Mouse (Mus musculus) intestine, embryonic 15.5 days (tissue): ENCODE data around the gene Etv6. TPM values are rescaled to one million over a fixed set of nuclear protein-coding genes. Genes with fewer than 3 reads are reported as not detected.
A peak's percentile ranks its signal among the peaks of the same experiment; 100 is the strongest.

ENCODE experiments used
- ATAC-seq: fragments of 200-750 bp; cut with Nextera tagmentation; 2 replicates; pipeline ENCODE4 v1.8.0; 2017; ENCODE audit warnings: moderate TSS enrichment, moderate library complexity
- H3K27ac ChIP-seq: fragments of 300-500 bp; sonication (generic); 2 replicates; pipeline ENCODE4 v1.5.1; 2015; ENCODE audit warnings: mild to moderate bottlenecking, inconsistent platforms
- H3K27me3 ChIP-seq: fragments of 300-500 bp; sonication (generic); replicated peaks from 2 replicates; pipeline ENCODE4 v1.6.1; 2015; ENCODE audit warnings: inconsistent platforms
- H3K36me3 ChIP-seq: fragments of 300-500 bp; sonication (generic); 2 replicates; pipeline ENCODE4 v1.6.1; 2015; ENCODE audit warnings: inconsistent platforms
- H3K4me1 ChIP-seq: fragments of 300-500 bp; sonication (generic); replicated peaks from 2 replicates; pipeline ENCODE4 v1.6.1; 2015; ENCODE audit warnings: inconsistent platforms
- H3K4me2 ChIP-seq: fragments of 300-500 bp; sonication (generic); replicated peaks from 2 replicates; pipeline ENCODE4 v1.6.1; 2015; ENCODE audit warnings: mild to moderate bottlenecking, inconsistent platforms
- H3K4me3 ChIP-seq: fragments of 300-500 bp; sonication (generic); replicated peaks from 2 replicates; pipeline ENCODE4 v1.5.1; 2015; ENCODE audit warnings: inconsistent platforms
- H3K9ac ChIP-seq: fragments of 300-500 bp; sonication (generic); 2 replicates; pipeline ENCODE4 v1.6.1; 2015; ENCODE audit warnings: inconsistent platforms
- H3K9me3 ChIP-seq: fragments of 300-500 bp; sonication (generic); 2 replicates; pipeline ENCODE4 v1.6.1; 2016; ENCODE audit warnings: inconsistent platforms
- WGBS: fragments of 180-500 bp; shearing (Covaris S2); methylation state at CpG from one replicate; pipeline ENCODE4 v1.1.7; 2015; 5-methylcytosine and 5-hydroxymethylcytosine counted together
- polyA plus RNA-seq: library from polyadenylated mRNA; unstranded; fragments of >200 nt; fragmentation: Nextera tagmentation; extraction: Ambion mirVana; gene quantifications from 2 replicates; pipeline ENCODE4 v1.2.1, GENCODE M21; 2015

Etv6 gene
- polyA plus RNA-seq, 1 experiment from 2014 or later: 12.5 TPM

DNA sequence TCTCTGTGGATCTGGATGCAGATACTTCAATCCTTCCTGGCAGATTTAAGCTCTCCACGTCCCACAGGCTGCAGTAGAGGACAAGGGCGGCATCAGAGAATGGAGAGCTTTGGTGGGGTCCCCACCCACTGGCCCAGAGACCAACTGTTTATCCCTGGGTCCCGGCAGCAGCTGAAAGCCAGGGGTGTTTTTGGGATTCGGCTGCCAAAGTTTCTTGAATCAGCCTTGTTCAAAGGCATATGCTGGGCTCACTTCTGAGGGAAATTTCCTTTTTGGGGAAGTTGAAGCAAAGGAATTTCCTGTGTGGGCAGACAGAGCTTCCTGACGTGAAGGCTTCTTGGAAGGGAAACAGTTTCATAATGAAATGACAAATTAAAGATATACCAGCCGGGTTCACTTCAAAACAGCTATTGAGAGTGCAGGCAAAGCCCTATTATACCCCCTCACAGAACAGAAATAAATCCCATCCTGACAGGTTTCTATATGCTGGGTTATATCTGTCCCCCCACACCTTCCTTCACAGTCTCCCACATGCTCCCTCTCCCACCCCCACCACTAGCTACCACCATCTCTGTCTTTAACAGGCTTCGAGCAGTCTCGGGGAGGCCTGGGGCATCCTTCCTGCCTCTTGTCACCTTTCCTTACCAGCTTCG lies 116.5 kb downstream of the Etv6 start:
- Histone ChIP-seq H3K36me3 (no peaks in the 10 kb centered on the region), H3K27ac (peak overlapping the region; percentile 75), H3K9me3 (no peaks in the 10 kb centered on the region), H3K27me3 (no peaks in the 10 kb centered on the region), H3K4me1 (peaks cover 36% of the 10 kb centered on the region), H3K9ac (no peak overlapping the region), H3K4me2 (peak overlapping the region; percentile 34), H3K4me3 (no peak overlapping the region)
- 0 out of 2 replicates have a peak, but pooled peaks have one; percentile 11 for ATAC-seq
- 36% methylated on average over 9 of the region's 9 CpGs for WGBS

- peak overlapping the region; percentile 75; the same call in 1 of the 2 replicates for H3K27ac ChIP-seq
- no peaks in the 10 kb centered on the region for H3K36me3 ChIP-seq
- no peak for ATAC-seq
- H3K9ac ChIP-seq: no peak overlapping the region
- peaks cover 32% of the 10 kb centered on the region for H3K4me1 ChIP-seq
- no peaks in the 10 kb centered on the region for H3K9me3 ChIP-seq
- WGBS: 70% methylated on average over 6 of the region's 6 CpGs
- no peaks in the 10 kb centered on the region for H3K27me3 ChIP-seq
- H3K4me3 ChIP-seq: no peak overlapping the region
- no peak overlapping the region for H3K4me2 ChIP-seq
These were observed 117.0 kb downstream of the Etv6 start for GRCm38 (mm10) chr6:134152539-134152938.

- Histone ChIP-seq H3K4me3 (no peak overlapping the region), H3K4me1 (peaks cover 29% of the 10 kb centered on the region)
These were observed 119.2 kb downstream of the Etv6 start for GRCm38 (mm10) chr6:134154746-134155145.

DNA sequence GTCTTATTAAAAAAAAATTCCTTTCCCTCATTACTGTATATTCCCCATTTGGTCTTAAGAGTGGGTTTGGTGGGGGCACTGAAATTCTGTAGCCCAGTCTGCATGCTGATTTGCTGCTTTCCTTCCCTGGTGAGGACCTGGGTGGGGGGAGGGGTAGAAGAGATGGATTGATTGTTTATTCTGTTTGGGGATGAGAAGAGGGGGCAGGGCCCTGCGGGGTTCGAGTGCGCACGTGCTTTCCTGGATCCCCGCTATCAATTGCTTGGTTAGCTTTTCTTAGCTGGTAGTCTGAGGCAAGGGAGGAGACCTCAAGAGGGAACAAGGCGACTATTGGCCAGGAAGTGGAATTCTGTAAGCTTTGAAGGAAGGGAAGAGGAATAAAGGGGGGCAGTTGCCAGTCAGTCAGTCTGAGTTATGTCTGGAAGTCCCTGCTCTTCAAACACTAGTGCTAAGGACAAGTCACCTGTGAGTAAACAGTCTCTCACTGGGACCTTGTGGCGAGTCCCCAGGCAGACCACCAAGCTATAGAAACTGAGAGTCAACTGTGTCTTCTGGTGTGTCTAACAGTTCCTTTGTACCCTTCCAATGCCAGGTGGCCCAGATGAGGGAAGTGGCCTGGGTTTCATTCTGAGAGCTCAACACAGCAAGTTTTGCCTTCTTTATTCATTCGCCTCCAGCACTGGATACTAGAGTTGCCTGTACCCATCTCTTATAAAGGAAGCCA lies 120.6 kb downstream of the Etv6 start:
- Histone ChIP-seq H3K27ac (no peak overlapping the region), H3K36me3 (no peaks in the 10 kb centered on the region), H3K9me3 (no peaks in the 10 kb centered on the region), H3K9ac (no peak overlapping the region), H3K27me3 (no peaks in the 10 kb centered on the region), H3K4me2 (no peak overlapping the region), H3K4me1 (peaks cover 23% of the 10 kb centered on the region), H3K4me3 (no peak overlapping the region)
- no peak for ATAC-seq
- WGBS: 38% methylated on average over 8 of the region's 8 CpGs

More at GRCm38 (mm10) chr6:134154746-134155145, 119.2 kb downstream of the Etv6 start:
- H3K9me3 ChIP-seq: no peaks in the 10 kb centered on the region
- 0 out of 2 replicates have a peak, but pooled peaks have one; percentile 15 for ATAC-seq
- H3K9ac ChIP-seq: no peak overlapping the region
- no peaks in the 10 kb centered on the region for H3K36me3 ChIP-seq
- no peaks in the 10 kb centered on the region for H3K27me3 ChIP-seq
- WGBS: 85% methylated on average over 8 of the region's 8 CpGs
- no peak overlapping the region for H3K27ac ChIP-seq
- no peak overlapping the region for H3K4me2 ChIP-seq

DNA sequence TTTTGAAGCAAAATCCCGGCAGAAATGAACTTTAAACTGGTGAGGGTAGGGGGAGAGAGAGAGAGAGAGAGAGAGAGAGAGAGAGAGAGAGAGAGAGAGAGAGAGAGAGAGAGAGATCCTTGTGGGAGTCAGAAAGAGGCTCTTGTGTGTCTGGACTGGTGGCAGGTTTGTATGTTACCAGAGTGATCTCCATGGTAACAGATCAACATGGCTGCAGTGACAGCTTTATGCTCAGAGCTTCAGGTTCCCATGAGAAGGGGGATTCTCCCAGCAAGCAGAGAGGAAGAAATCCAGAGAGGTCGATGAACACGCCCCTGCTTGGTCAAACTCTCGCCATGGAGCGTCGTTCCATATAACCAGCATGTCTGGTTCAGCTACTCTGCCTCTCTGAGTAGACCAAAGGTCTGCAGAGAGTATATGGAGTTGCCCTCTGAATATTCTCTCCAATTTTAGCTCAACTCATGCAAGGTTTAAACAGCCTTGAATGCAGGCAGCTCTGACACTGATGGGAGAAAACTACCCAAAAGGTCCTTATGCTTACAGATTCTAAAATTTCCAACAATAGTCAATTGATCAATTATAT lies 122.1 kb downstream of the Etv6 start:
- H3K9me3 ChIP-seq: no peaks in the 10 kb centered on the region
- H3K4me3 ChIP-seq: no peak overlapping the region
- no peak overlapping the region for H3K27ac ChIP-seq
- H3K4me2 ChIP-seq: no peak overlapping the region
- H3K27me3 ChIP-seq: no peaks in the 10 kb centered on the region
- WGBS: 17% methylated on average over 6 of the region's 6 CpGs
- H3K36me3 ChIP-seq: 0 out of 2 replicates have a peak, but pooled peaks cover 1% of the 10 kb centered on the region
- peaks cover 14% of the 10 kb centered on the region for H3K4me1 ChIP-seq
- ATAC-seq: peak; percentile 66
- H3K9ac ChIP-seq: no peak overlapping the region

DNA sequence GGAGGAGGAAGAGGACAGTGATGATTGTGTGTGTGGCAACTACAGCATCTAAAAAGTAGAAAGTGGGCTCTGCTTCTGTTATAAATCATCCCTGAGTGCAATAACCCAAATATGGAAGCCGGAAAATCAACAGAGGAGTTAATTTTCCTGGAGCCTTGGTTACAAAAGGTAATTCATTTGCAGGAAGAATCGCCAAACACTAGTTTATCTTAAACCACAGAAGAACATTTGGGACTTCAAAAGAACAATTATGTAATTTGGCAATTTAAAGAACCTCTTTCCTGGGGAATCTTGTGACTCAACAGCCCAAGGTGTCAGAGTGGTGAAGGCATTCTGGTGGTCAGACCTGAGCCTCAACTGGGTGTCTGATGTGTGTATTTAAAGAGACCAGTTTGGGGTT lies 122.7 kb downstream of the Etv6 start:
- Histone ChIP-seq H3K27ac (no peak overlapping the region), H3K9ac (no peak overlapping the region), H3K27me3 (no peaks in the 10 kb centered on the region), H3K9me3 (no peaks in the 10 kb centered on the region), H3K4me1 (peaks cover 12% of the 10 kb centered on the region), H3K4me2 (no peak overlapping the region), H3K4me3 (no peak overlapping the region), H3K36me3 (0 out of 2 replicates have a peak, but pooled peaks cover 3% of the 10 kb centered on the region)
- no peak for ATAC-seq
- 42% methylated on average over 2 of the region's 2 CpGs for WGBS

- no peak overlapping the region for H3K9ac ChIP-seq
- H3K9me3 ChIP-seq: no peaks in the 10 kb centered on the region
- H3K27ac ChIP-seq: no peak overlapping the region
- no peak overlapping the region for H3K4me2 ChIP-seq
- H3K36me3 ChIP-seq: 0 out of 2 replicates have a peak, but pooled peaks cover 3% of the 10 kb centered on the region
- ATAC-seq: no peak
- 69% methylated on average over 4 of the region's 4 CpGs for WGBS
- peaks cover 20% of the 10 kb centered on the region for H3K4me1 ChIP-seq
- no peak overlapping the region for H3K4me3 ChIP-seq
- no peaks in the 10 kb centered on the region for H3K27me3 ChIP-seq
These were observed 124.2 kb downstream of the Etv6 start for GRCm38 (mm10) chr6:134159672-134160071.

GRCm38 (mm10) chr6:134161040-134161439 lies 125.5 kb downstream of the Etv6 start:
- peaks cover 17% of the 10 kb centered on the region; the same call in 1 of the 2 replicates for H3K4me1 ChIP-seq
- 0 out of 2 replicates have a peak, but pooled peaks cover 3% of the 10 kb centered on the region for H3K36me3 ChIP-seq
- no peak overlapping the region for H3K27ac ChIP-seq
- H3K4me3 ChIP-seq: no peak overlapping the region
- peak; percentile 77 for ATAC-seq
- H3K27me3 ChIP-seq: no peaks in the 10 kb centered on the region
- 71% methylated on average over 13 of the region's 13 CpGs for WGBS
- H3K4me2 ChIP-seq: no peak overlapping the region
- H3K9ac ChIP-seq: no peak overlapping the region
- H3K9me3 ChIP-seq: no peaks in the 10 kb centered on the region

- Histone ChIP-seq H3K36me3 (0 out of 2 replicates have a peak, but pooled peaks cover 3% of the 10 kb centered on the region), H3K9ac (no peak overlapping the region), H3K4me1 (0 out of 2 replicates have a peak, but pooled peaks cover 14% of the 10 kb centered on the region), H3K4me3 (no peak overlapping the region), H3K4me2 (no peak overlapping the region), H3K9me3 (no peaks in the 10 kb centered on the region), H3K27ac (no peak overlapping the region), H3K27me3 (no peaks in the 10 kb centered on the region)
- no peak for ATAC-seq
- WGBS: 80% methylated on average over 1 of the region's 1 CpGs
These were observed 127.8 kb downstream of the Etv6 start for GRCm38 (mm10) chr6:134163346-134163745.

DNA sequence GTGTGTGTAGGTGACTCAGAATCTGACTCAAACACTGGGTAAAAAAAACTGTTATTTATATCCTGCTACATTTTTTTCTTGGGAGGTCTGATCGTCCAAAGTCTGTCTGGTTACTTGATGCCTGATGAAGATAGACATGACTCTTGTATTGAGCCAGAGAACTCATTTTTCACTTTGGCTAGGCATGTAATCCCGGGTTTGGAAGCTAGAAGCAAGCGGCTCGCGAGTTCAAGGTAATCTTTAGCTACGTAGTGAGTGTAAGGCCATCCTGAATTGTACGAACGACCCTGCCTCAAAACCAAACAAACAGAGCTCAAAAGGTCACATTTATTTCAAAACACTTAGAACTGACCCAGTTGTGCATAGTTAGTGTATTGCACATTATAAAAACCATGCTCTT lies 128.9 kb downstream of the Etv6 start:
- WGBS: 57% methylated on average over 8 of the region's 8 CpGs

GRCm38 (mm10) chr6:134165012-134165411 lies 129.5 kb downstream of the Etv6 start:
- H3K4me3 ChIP-seq: no peak overlapping the region

More for the DNA sequence above, 128.9 kb downstream of the Etv6 start:
- 0 out of 2 replicates have a peak, but pooled peaks cover 14% of the 10 kb centered on the region for H3K4me1 ChIP-seq
- H3K27me3 ChIP-seq: no peaks in the 10 kb centered on the region
- H3K27ac ChIP-seq: no peak overlapping the region
- H3K4me2 ChIP-seq: no peak overlapping the region
- 0 out of 2 replicates have a peak, but pooled peaks cover 3% of the 10 kb centered on the region for H3K36me3 ChIP-seq
- no peak overlapping the region for H3K9ac ChIP-seq
- ATAC-seq: no peak
- no peak overlapping the region for H3K4me3 ChIP-seq
- no peaks in the 10 kb centered on the region for H3K9me3 ChIP-seq

DNA sequence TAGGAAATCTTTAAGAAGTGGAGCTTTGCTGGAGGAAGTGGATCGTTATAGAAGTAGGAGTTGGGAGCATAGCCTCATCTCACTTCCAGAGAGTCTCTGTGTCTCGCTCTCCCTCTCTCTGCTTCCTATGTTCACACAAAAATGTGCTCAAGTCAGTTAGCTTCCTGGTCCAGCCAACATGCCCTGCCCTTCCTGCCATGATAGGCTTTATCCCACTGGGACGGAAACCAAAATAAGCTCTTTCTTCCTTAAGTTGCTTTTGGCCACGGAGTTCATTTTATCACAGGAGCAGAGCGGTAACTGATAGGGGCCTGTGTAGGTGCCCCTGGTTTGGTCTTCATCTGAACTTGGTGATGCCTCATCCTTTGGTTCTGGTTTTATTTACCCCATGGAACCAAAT lies 132.5 kb downstream of the Etv6 start:
- no peak for ATAC-seq
- H3K27me3 ChIP-seq: no peaks in the 10 kb centered on the region
- no peaks in the 10 kb centered on the region for H3K9me3 ChIP-seq
- H3K36me3 ChIP-seq: no peaks in the 10 kb centered on the region
- no peak overlapping the region for H3K4me3 ChIP-seq
- WGBS: 65% methylated on average over 5 of the region's 5 CpGs
- no peak overlapping the region for H3K9ac ChIP-seq
- 0 out of 2 replicates have a peak, but pooled peaks cover 14% of the 10 kb centered on the region for H3K4me1 ChIP-seq
- no peak overlapping the region for H3K4me2 ChIP-seq
- no peak overlapping the region for H3K27ac ChIP-seq

More at GRCm38 (mm10) chr6:134165012-134165411, 129.5 kb downstream of the Etv6 start:
- no peaks in the 10 kb centered on the region for H3K27me3 ChIP-seq
- H3K27ac ChIP-seq: no peak overlapping the region
- no peaks in the 10 kb centered on the region for H3K9me3 ChIP-seq
- 80% methylated on average over 8 of the region's 8 CpGs for WGBS
- no peak overlapping the region for H3K9ac ChIP-seq
- no peak overlapping the region for H3K4me2 ChIP-seq
- 0 out of 2 replicates have a peak, but pooled peaks cover 3% of the 10 kb centered on the region for H3K36me3 ChIP-seq
- H3K4me1 ChIP-seq: 0 out of 2 replicates have a peak, but pooled peaks cover 14% of the 10 kb centered on the region
- ATAC-seq: no peak
